Mouse (Mus musculus): Measurements from ENCODE around the gene Vdr. TPM values are rescaled to one million over a fixed set of nuclear protein-coding genes. Genes with fewer than 3 reads are reported as not detected.

Gene Vdr
- polyA plus RNA-seq, 1 experiment from 2014 or later: 6.5 TPM

GRCm38 (mm10) chr15:97852291-97852690, 58.1 kb downstream of the Vdr start:
- 87% methylated on average over 3 of the region's 3 CpGs for WGBS
- H3K9ac ChIP-seq (ENCODE audit: low read depth, low read length): no peak overlapping the region
- H3K27ac ChIP-seq (ENCODE audit: low read depth, low read length): no peak overlapping the region
- no peaks in the 10 kb centered on the region for H3K4me1 ChIP-seq (replicated peaks; ENCODE audit: control insufficient read depth, insufficient read depth, low read length)
- no peaks in the 10 kb centered on the region for H3K9me3 ChIP-seq (ENCODE audit: control insufficient read depth)
- H3K27me3 ChIP-seq (replicated peaks; ENCODE audit: control insufficient read depth, insufficient read depth, low read length): no peaks in the 10 kb centered on the region
- H3K4me2 ChIP-seq (replicated peaks; ENCODE audit: low read depth): no peak overlapping the region
- peaks cover 6% of the 10 kb centered on the region; the same call in 1 of the 2 replicates for H3K36me3 ChIP-seq (ENCODE audit: control insufficient read depth, insufficient read depth)
- ATAC-seq: no peak
- H3K4me3 ChIP-seq (ENCODE audit: low read depth, low read length): no peak overlapping the region
- TF ChIP-seq CTCF (IDR thresholded peaks at IDR 0.05; ENCODE audit: low read depth): no peak

GRCm38 (mm10) chr15:97851011-97851410, 59.4 kb downstream of the Vdr start:
- H3K4me2 ChIP-seq (replicated peaks; ENCODE audit: low read depth): no peak overlapping the region
- TF ChIP-seq CTCF (IDR thresholded peaks at IDR 0.05; ENCODE audit: low read depth): no peak
- no peaks in the 10 kb centered on the region for H3K4me1 ChIP-seq (replicated peaks; ENCODE audit: control insufficient read depth, insufficient read depth, low read length)
- WGBS: 78% methylated on average over 5 of the region's 5 CpGs
- no peak overlapping the region for H3K27ac ChIP-seq (ENCODE audit: low read depth, low read length)
- no peaks in the 10 kb centered on the region for H3K27me3 ChIP-seq (replicated peaks; ENCODE audit: control insufficient read depth, insufficient read depth, low read length)
- no peaks in the 10 kb centered on the region for H3K36me3 ChIP-seq (ENCODE audit: control insufficient read depth, insufficient read depth)
- no peak overlapping the region for H3K9ac ChIP-seq (ENCODE audit: low read depth, low read length)
- H3K9me3 ChIP-seq (ENCODE audit: control insufficient read depth): no peaks in the 10 kb centered on the region
- no peak for ATAC-seq
- no peak overlapping the region for H3K4me3 ChIP-seq (ENCODE audit: low read depth, low read length)

GRCm38 (mm10) chr15:97850441-97850840, 60.0 kb downstream of the Vdr start:
- Histone ChIP-seq H3K27me3 (replicated peaks; ENCODE audit: control insufficient read depth, insufficient read depth, low read length) (no peaks in the 10 kb centered on the region), H3K4me1 (replicated peaks; ENCODE audit: control insufficient read depth, insufficient read depth, low read length) (no peaks in the 10 kb centered on the region), H3K9ac (ENCODE audit: low read depth, low read length) (no peak overlapping the region), H3K4me2 (replicated peaks; ENCODE audit: low read depth) (no peak overlapping the region), H3K27ac (ENCODE audit: low read depth, low read length) (no peak overlapping the region), H3K36me3 (ENCODE audit: control insufficient read depth, insufficient read depth) (no peaks in the 10 kb centered on the region), H3K9me3 (ENCODE audit: control insufficient read depth) (no peaks in the 10 kb centered on the region), H3K4me3 (ENCODE audit: low read depth, low read length) (no peak overlapping the region)
- WGBS: 24% methylated on average over 2 of the region's 2 CpGs
- ATAC-seq: no peak
- peak; percentile 74 for TF ChIP-seq CTCF (IDR thresholded peaks at IDR 0.05; ENCODE audit: low read depth)

- Histone ChIP-seq H3K9me3 (ENCODE audit: control insufficient read depth) (no peaks in the 10 kb centered on the region), H3K4me1 (replicated peaks; ENCODE audit: control insufficient read depth, insufficient read depth, low read length) (no peaks in the 10 kb centered on the region), H3K4me2 (replicated peaks; ENCODE audit: low read depth) (peak overlapping the region; percentile 62), H3K27ac (ENCODE audit: low read depth, low read length) (no peak overlapping the region), H3K36me3 (ENCODE audit: control insufficient read depth, insufficient read depth) (no peaks in the 10 kb centered on the region), H3K27me3 (replicated peaks; ENCODE audit: control insufficient read depth, insufficient read depth, low read length) (no peaks in the 10 kb centered on the region), H3K4me3 (ENCODE audit: low read depth, low read length) (peak overlapping the region; percentile 14; the same call in 1 of the 2 replicates), H3K9ac (ENCODE audit: low read depth, low read length) (no peak overlapping the region)
- WGBS: 7% methylated on average over 19 of the region's 19 CpGs
- ATAC-seq: peak; percentile 55
- TF ChIP-seq CTCF (IDR thresholded peaks at IDR 0.05; ENCODE audit: low read depth): peak; percentile 91
Measured at GRCm38 (mm10) chr15:97849116-97849911, 61.1 kb downstream of the Vdr start.

- no peaks in the 10 kb centered on the region for H3K36me3 ChIP-seq (ENCODE audit: control insufficient read depth, insufficient read depth)
- no peak overlapping the region for H3K4me2 ChIP-seq (replicated peaks; ENCODE audit: low read depth)
- no peaks in the 10 kb centered on the region for H3K27me3 ChIP-seq (replicated peaks; ENCODE audit: control insufficient read depth, insufficient read depth, low read length)
- no peak for ATAC-seq
- no peaks in the 10 kb centered on the region for H3K9me3 ChIP-seq (ENCODE audit: control insufficient read depth)
- H3K4me1 ChIP-seq (replicated peaks; ENCODE audit: control insufficient read depth, insufficient read depth, low read length): no peaks in the 10 kb centered on the region
- TF ChIP-seq CTCF (IDR thresholded peaks at IDR 0.05; ENCODE audit: low read depth): no peak
- H3K9ac ChIP-seq (ENCODE audit: low read depth, low read length): no peak overlapping the region
- H3K4me3 ChIP-seq (ENCODE audit: low read depth, low read length): no peak overlapping the region
- no peak overlapping the region for H3K27ac ChIP-seq (ENCODE audit: low read depth, low read length)
- WGBS: 89% methylated on average over 2 of the region's 2 CpGs
Measured at GRCm38 (mm10) chr15:97847866-97848265, 62.6 kb downstream of the Vdr start.

GRCm38 (mm10) chr15:97847285-97847684, 63.1 kb downstream of the Vdr start:
- H3K9ac ChIP-seq (ENCODE audit: low read depth, low read length): no peak overlapping the region
- no peak overlapping the region for H3K4me2 ChIP-seq (replicated peaks; ENCODE audit: low read depth)
- no peaks in the 10 kb centered on the region for H3K4me1 ChIP-seq (replicated peaks; ENCODE audit: control insufficient read depth, insufficient read depth, low read length)
- no peaks in the 10 kb centered on the region for H3K27me3 ChIP-seq (replicated peaks; ENCODE audit: control insufficient read depth, insufficient read depth, low read length)
- H3K36me3 ChIP-seq (ENCODE audit: control insufficient read depth, insufficient read depth): no peaks in the 10 kb centered on the region
- no peak overlapping the region for H3K4me3 ChIP-seq (ENCODE audit: low read depth, low read length)
- no peak overlapping the region for H3K27ac ChIP-seq (ENCODE audit: low read depth, low read length)
- H3K9me3 ChIP-seq (ENCODE audit: control insufficient read depth): no peaks in the 10 kb centered on the region
- 90% methylated on average over 4 of the region's 4 CpGs for WGBS
- ATAC-seq: no peak
- TF ChIP-seq CTCF (IDR thresholded peaks at IDR 0.05; ENCODE audit: low read depth): no peak

Data from intestine, postnatal 0 days (tissue).